Mouse (Mus musculus) testis, adult 2 months (tissue): ENCODE data around the gene Limk1. TPM values are rescaled to one million over a fixed set of nuclear protein-coding genes. Genes with fewer than 3 reads are reported as not detected.
A peak's percentile ranks its signal among the peaks of the same experiment; 100 is the strongest.

Source experiments
- H3K27ac ChIP-seq: fragments of 200-500 bp; 2 replicates; pipeline ENCODE4 v1.5.1; 2012; ENCODE audit warnings: low read depth, low read length; ENCODE audit not compliant: control insufficient read depth, insufficient read depth
- H3K27me3 ChIP-seq: fragments of 200-500 bp; 2 replicates; pipeline ENCODE4 v1.6.1; 2012; ENCODE audit warnings: mild to moderate bottlenecking, low read length, moderate library complexity; ENCODE audit not compliant: control insufficient read depth, insufficient read depth
- H3K36me3 ChIP-seq: fragments of 200-500 bp; 2 replicates; pipeline ENCODE4 v1.6.1; 2012; ENCODE audit warnings: mild to moderate bottlenecking, low read length; ENCODE audit not compliant: control insufficient read depth, insufficient read depth
- H3K4me1 ChIP-seq: fragments of 200-500 bp; 2 replicates; pipeline ENCODE4 v1.6.1; 2012; ENCODE audit warnings: low read length; ENCODE audit not compliant: control insufficient read depth, insufficient read depth
- H3K4me3 ChIP-seq: fragments of 200-500 bp; 2 replicates; pipeline ENCODE4 v1.5.1; 2012; ENCODE audit warnings: low read depth, mild to moderate bottlenecking, low read length, moderate library complexity, mixed read lengths; ENCODE audit not compliant: control insufficient read depth
- CTCF ChIP-seq: fragments of 200-500 bp; IDR thresholded peaks from 2 replicates; pipeline ENCODE4 v1.5.1; 2012; ENCODE audit warnings: low read depth, mild to moderate bottlenecking, inconsistent platforms, low read length, moderate library complexity; ENCODE audit not compliant: control insufficient read depth, insufficient read depth, insufficient replicate concordance
- POLR2A ChIP-seq: fragments of 200-500 bp; IDR thresholded peaks from 2 replicates; pipeline ENCODE4 v1.6.1; 2012; ENCODE audit warnings: low read depth, mild to moderate bottlenecking, inconsistent platforms, low read length, moderate library complexity; ENCODE audit not compliant: control insufficient read depth
- polyA plus RNA-seq: library from polyadenylated mRNA; depleted of rRNA; stranded (reverse); fragments of >200 nt; gene quantifications from 2 replicates; pipeline ENCODE4 v1.2.3, GENCODE M21; 2012

The Limk1 gene
- polyA plus RNA-seq, 1 experiment, result 16.3 TPM

GRCm38 (mm10) chr5:134725299-134725698 is 36.9 kb upstream of the Limk1 start:
- no peak overlapping the region for H3K4me3 ChIP-seq
- H3K27me3 ChIP-seq, result no peaks in the 10 kb centered on the region
- no peak for TF ChIP-seq CTCF
- no peak for TF ChIP-seq POLR2A
- no peaks in the 10 kb centered on the region for H3K36me3 ChIP-seq
- no peak overlapping the region for H3K27ac ChIP-seq
- no peaks in the 10 kb centered on the region for H3K4me1 ChIP-seq

GRCm38 (mm10) chr5:134720058-134720457 is 31.7 kb upstream of the Limk1 start:
- H3K27me3 ChIP-seq, result no peaks in the 10 kb centered on the region
- TF ChIP-seq CTCF, result no peak
- 0 out of 2 replicates have a peak, but pooled peaks cover 3% of the 10 kb centered on the region for H3K4me1 ChIP-seq
- no peak overlapping the region for H3K27ac ChIP-seq
- H3K4me3 ChIP-seq, result no peak overlapping the region
- no peaks in the 10 kb centered on the region for H3K36me3 ChIP-seq

- no peak for TF ChIP-seq POLR2A
- TF ChIP-seq CTCF, result no peak
These were observed 22.7 kb upstream of the Limk1 start for GRCm38 (mm10) chr5:134711076-134711475.

GRCm38 (mm10) chr5:134709275-134709674 is 20.9 kb upstream of the Limk1 start:
- Histone ChIP-seq H3K4me1 (no peaks in the 10 kb centered on the region), H3K27ac (no peak overlapping the region), H3K4me3 (no peak overlapping the region), H3K27me3 (no peaks in the 10 kb centered on the region), H3K36me3 (no peaks in the 10 kb centered on the region)
- no peak for TF ChIP-seq CTCF
- TF ChIP-seq POLR2A, result no peak

More at GRCm38 (mm10) chr5:134711076-134711475, 22.7 kb upstream of the Limk1 start:
- Histone ChIP-seq H3K36me3 (no peaks in the 10 kb centered on the region), H3K4me1 (no peaks in the 10 kb centered on the region), H3K27me3 (no peaks in the 10 kb centered on the region), H3K27ac (no peak overlapping the region), H3K4me3 (no peak overlapping the region)

DNA sequence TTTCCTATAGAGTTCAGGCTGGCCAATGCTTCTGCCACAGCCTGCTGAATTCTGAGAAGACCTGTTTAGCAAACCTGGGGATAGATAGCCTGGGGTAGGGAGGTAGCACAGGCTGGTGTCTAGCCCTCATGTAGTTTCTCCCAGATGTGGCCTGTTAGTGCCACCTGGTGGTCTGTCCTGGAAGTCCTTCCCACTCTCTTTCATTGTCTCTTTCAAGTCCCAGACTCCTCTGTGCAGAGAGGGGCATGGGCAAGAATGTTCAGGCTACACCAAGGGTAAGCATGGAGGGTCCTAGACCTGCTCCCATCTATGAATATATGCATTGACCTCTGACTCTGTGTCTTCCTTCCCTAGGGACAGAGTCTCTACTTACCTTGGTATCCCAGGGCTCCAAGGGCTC is 15.8 kb upstream of the Limk1 start:
- no peaks in the 10 kb centered on the region for H3K4me1 ChIP-seq
- no peaks in the 10 kb centered on the region for H3K36me3 ChIP-seq
- H3K4me3 ChIP-seq, result no peak overlapping the region
- TF ChIP-seq POLR2A (no peak), CTCF (peak; percentile 69; the same call in 1 of the 2 replicates)
- no peak overlapping the region for H3K27ac ChIP-seq
- no peaks in the 10 kb centered on the region for H3K27me3 ChIP-seq

- TF ChIP-seq POLR2A (no peak), CTCF (no peak)
- Histone ChIP-seq H3K27me3 (no peaks in the 10 kb centered on the region), H3K4me1 (no peaks in the 10 kb centered on the region), H3K27ac (no peak overlapping the region), H3K4me3 (no peak overlapping the region), H3K36me3 (no peaks in the 10 kb centered on the region)
These were observed 7.1 kb upstream of the Limk1 start for GRCm38 (mm10) chr5:134695539-134695938.

GRCm38 (mm10) chr5:134695082-134695481 is 6.7 kb upstream of the Limk1 start:
- TF ChIP-seq CTCF (no peak), POLR2A (no peak)
- Histone ChIP-seq H3K27me3 (no peaks in the 10 kb centered on the region), H3K4me3 (no peak overlapping the region), H3K4me1 (no peaks in the 10 kb centered on the region), H3K27ac (no peak overlapping the region), H3K36me3 (no peaks in the 10 kb centered on the region)

GRCm38 (mm10) chr5:134692704-134693103 is 4.3 kb upstream of the Limk1 start:
- Histone ChIP-seq H3K4me1 (peaks cover 4% of the 10 kb centered on the region), H3K27me3 (no peaks in the 10 kb centered on the region), H3K36me3 (no peaks in the 10 kb centered on the region), H3K27ac (no peak overlapping the region), H3K4me3 (no peak overlapping the region)
- TF ChIP-seq POLR2A, result no peak
- TF ChIP-seq CTCF, result no peak
